Mouse (Mus musculus) embryonic fibroblast, embryonic 13.5 days (primary cell): ENCODE results near the gene Pbx1.

Experiments
- CTCF ChIP-seq: IDR thresholded peaks from 2 replicates; pipeline ENCODE4 v1.5.1; 2011; ENCODE audit warnings: mild to moderate bottlenecking, control low read depth, low read length, moderate library complexity, borderline replicate concordance; ENCODE audit not compliant: insufficient read depth
- POLR2A ChIP-seq: IDR thresholded peaks from 2 replicates; pipeline ENCODE4 v1.6.1; 2011; ENCODE audit warnings: low read depth, mild to moderate bottlenecking, control low read depth, low read length, moderate library complexity

DNA sequence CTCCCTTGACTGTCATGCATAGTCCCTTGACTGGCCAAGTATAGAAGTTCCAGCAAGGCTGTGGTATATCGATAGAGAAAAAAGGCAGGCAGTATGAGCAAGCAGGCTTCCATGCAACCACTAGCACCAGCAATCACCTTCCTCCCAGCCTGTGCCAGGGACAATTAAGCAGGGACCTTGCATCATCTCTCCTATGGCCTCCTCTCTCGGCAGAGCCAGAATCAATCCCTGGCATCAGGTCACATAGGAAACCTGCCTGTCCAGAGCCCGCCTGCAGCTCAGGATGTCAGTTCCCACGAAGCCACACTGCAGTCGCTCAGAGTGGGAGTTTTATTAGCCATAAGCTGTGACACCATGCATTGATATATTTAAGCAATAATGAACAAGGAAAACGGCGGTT, 189.0 kb downstream of the Pbx1 start:
- TF ChIP-seq POLR2A (no peak), CTCF (no peak)
